Mouse (Mus musculus) stomach, embryonic 14.5 days (tissue): ENCODE results near the gene Gckr. TPM values are rescaled to one million over a fixed set of nuclear protein-coding genes. Genes with fewer than 3 reads are reported as not detected.

Experiments
- ATAC-seq: fragments of 200-750 bp; cut with Nextera tagmentation; 2 replicates; pipeline ENCODE4 v1.8.0; 2017; ENCODE audit warnings: low read depth, moderate TSS enrichment; ENCODE audit not compliant: insufficient number of reproducible peaks, insufficient read depth, low FRiP score
- H3K27ac ChIP-seq: fragments of 300-500 bp; sonication (generic); 2 replicates; pipeline ENCODE4 v1.5.1; 2014; ENCODE audit warnings: mild to moderate bottlenecking, low read length, moderate library complexity, mixed read lengths
- H3K27me3 ChIP-seq: fragments of 300-500 bp; sonication (generic); 2 replicates; pipeline ENCODE4 v1.6.1; 2014; ENCODE audit warnings: low read length, control low read depth, mixed read lengths; ENCODE audit not compliant: control insufficient read depth, insufficient read depth
- H3K36me3 ChIP-seq: fragments of 300-500 bp; sonication (generic); 2 replicates; pipeline ENCODE4 v1.6.1; 2014; ENCODE audit warnings: mild to moderate bottlenecking, control low read depth, low read length, moderate library complexity, mixed read lengths; ENCODE audit not compliant: control insufficient read depth, insufficient read depth
- H3K4me1 ChIP-seq: fragments of 300-500 bp; sonication (generic); 2 replicates; pipeline ENCODE4 v1.6.1; 2014; ENCODE audit warnings: low read length, control low read depth, mixed read lengths; ENCODE audit not compliant: control insufficient read depth, insufficient read depth
- H3K4me2 ChIP-seq: fragments of 300-500 bp; sonication (generic); replicated peaks from 2 replicates; pipeline ENCODE4 v1.6.1; 2014; ENCODE audit warnings: low read depth, low read length, control low read depth
- H3K4me3 ChIP-seq: fragments of 300-500 bp; sonication (generic); 2 replicates; pipeline ENCODE4 v1.5.1; 2014; ENCODE audit warnings: low read depth, low read length, control low read depth
- H3K9ac ChIP-seq: fragments of 300-500 bp; sonication (generic); replicated peaks from 2 replicates; pipeline ENCODE4 v1.6.1; 2014; ENCODE audit warnings: low read depth, mild to moderate bottlenecking, control low read depth, low read length, moderate library complexity, mixed read lengths
- H3K9me3 ChIP-seq: fragments of 300-500 bp; sonication (generic); 2 replicates; pipeline ENCODE4 v1.6.1; 2016; ENCODE audit warnings: low read depth, low read length, control low read depth; ENCODE audit not compliant: control insufficient read depth
- WGBS: fragments of 180-500 bp; shearing (Covaris S2); extraction: QIAGEN DNeasy Blood & Tissue Kit; methylation state at CpG from one replicate; pipeline ENCODE4 v1.1.7; 2014; 5-methylcytosine and 5-hydroxymethylcytosine counted together
- polyA plus RNA-seq: library from polyadenylated mRNA; unstranded; fragments of >200 nt; fragmentation: Nextera tagmentation; extraction: Ambion mirVana; gene quantifications from 2 replicates; pipeline ENCODE4 v1.2.1, GENCODE M21; 2014

Gckr gene
- polyA plus RNA-seq, 1 experiment from 2014 or later = 0.32 TPM

DNA sequence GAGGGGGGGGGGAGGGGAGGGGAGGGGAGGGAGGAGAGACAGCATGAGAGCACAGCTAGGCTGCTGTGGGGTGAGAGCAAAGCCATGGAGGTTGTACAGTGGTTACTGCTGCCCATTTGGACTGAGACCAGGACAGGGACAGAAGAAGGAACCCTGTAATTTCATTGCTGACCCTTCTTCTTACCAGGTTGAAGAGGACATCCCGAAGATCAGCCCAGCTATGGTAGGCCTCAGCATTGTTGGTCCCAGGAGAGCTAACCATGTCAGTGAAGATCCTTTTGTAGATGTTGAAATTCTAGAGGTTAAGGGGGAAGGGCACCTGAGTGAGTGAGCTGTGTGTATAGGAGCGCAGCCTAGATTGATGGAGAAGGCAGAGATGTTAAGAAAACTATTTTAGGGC is 41.9 kb upstream of the Gckr start:
- H3K4me3 ChIP-seq = no peak overlapping the region
- H3K9me3 ChIP-seq = no peaks in the 10 kb centered on the region
- H3K4me1 ChIP-seq = peaks cover 9% of the 10 kb centered on the region; the same call in 1 of the 2 replicates
- peaks cover 48% of the 10 kb centered on the region for H3K36me3 ChIP-seq
- H3K27ac ChIP-seq = no peak overlapping the region
- 86% methylated on average over 2 of the region's 2 CpGs for WGBS
- H3K27me3 ChIP-seq = no peaks in the 10 kb centered on the region
- no peak overlapping the region for H3K4me2 ChIP-seq
- no peak for ATAC-seq
- H3K9ac ChIP-seq = no peak overlapping the region

DNA sequence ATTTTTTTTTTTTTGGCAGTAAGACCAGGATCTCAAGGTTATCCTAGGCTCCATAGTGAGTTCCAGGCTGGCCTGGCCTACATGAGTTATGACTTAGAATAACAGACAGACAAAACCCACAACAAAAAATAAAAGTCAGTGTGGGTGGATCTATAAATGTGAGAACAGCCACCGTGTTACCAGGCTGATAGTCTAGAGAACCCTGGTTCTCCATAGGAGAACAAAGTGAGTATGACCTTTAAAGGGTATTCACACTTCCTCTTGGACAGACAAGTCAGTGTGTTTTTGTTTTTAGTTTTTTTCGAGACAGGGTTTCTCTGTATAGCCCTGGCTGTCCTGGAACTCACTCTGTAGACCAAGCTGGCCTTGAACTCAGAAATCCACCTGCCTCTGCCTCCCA is 41.3 kb upstream of the Gckr start:
- Histone ChIP-seq H3K27ac (no peak overlapping the region), H3K9me3 (no peaks in the 10 kb centered on the region), H3K4me3 (no peak overlapping the region), H3K4me2 (no peak overlapping the region), H3K27me3 (no peaks in the 10 kb centered on the region), H3K4me1 (peaks cover 4% of the 10 kb centered on the region; the same call in 1 of the 2 replicates), H3K9ac (no peak overlapping the region), H3K36me3 (peaks cover 48% of the 10 kb centered on the region)
- no peak for ATAC-seq
- WGBS = 87% methylated on average over 2 of the region's 2 CpGs

DNA sequence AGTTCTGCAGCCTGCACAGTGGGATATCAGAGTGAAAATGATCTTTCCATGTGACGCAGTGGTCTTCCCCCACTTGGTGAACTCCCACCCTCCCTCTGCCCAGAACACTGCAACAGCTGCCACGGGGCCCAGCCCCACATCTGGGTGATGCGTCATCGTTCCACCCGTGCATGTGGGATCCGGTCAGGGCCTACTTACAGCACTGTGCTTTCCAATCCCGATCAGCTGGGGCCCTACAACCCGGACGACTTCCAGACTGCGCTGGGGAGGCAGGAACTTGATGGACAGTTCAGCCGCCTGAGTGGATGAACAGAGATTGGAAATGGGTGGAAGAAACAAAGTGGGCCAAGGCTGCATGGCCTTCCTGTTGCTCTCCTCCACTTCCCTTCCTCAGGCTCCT is 39.6 kb upstream of the Gckr start:
- no peaks in the 10 kb centered on the region for H3K4me1 ChIP-seq
- no peak overlapping the region for H3K4me3 ChIP-seq
- no peaks in the 10 kb centered on the region for H3K9me3 ChIP-seq
- peaks cover 46% of the 10 kb centered on the region for H3K36me3 ChIP-seq
- no peak for ATAC-seq
- no peaks in the 10 kb centered on the region for H3K27me3 ChIP-seq
- 78% methylated on average over 11 of the region's 11 CpGs for WGBS
- no peak overlapping the region for H3K9ac ChIP-seq
- H3K27ac ChIP-seq = no peak overlapping the region
- H3K4me2 ChIP-seq = no peak overlapping the region

DNA sequence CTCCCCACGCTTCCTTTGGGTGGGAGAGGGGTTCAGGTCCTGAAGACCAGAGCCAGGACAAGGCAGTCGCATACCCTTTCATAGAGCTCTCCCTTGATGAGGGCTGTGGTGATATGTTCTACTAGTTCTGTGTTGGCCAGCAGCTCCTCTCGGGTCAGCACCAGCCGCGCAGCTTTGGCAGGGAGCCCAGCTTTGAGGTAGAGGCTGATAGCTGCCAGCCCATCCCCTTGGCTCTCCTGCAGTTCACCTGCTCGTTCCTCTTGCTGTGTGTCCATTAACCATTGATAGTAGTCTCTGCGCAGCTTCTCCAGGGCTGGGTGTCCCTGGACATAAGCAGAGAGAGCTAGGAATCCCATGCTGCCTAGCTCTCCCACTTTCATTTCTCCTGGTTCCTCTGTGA is 31.1 kb upstream of the Gckr start:
- Histone ChIP-seq H3K27me3 (no peaks in the 10 kb centered on the region), H3K4me3 (no peak overlapping the region), H3K4me1 (no peaks in the 10 kb centered on the region), H3K4me2 (no peak overlapping the region), H3K27ac (no peak overlapping the region), H3K9ac (no peak overlapping the region), H3K9me3 (no peaks in the 10 kb centered on the region), H3K36me3 (peaks cover 45% of the 10 kb centered on the region)
- ATAC-seq = no peak
- WGBS = 89% methylated on average over 7 of the region's 7 CpGs

DNA sequence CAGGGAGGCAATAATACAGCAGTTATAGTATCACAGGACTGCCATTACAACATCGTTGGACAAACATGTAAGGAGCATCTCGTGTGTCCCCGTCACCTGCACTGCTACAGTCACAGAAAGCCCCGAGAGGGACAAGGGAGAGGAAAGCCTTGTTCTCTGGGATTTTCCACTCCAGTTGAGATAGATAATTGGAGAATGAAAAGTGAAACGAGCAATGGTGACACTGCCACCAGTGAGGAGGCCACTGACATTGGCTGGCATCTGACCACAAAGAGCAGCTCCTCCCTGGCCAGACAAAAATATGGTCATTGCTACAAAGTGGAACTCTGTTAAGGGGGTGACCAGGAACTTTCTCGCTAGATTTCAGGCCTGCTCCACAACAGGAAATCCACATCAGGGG is 29.6 kb upstream of the Gckr start:
- no peaks in the 10 kb centered on the region for H3K4me1 ChIP-seq
- no peak overlapping the region for H3K27ac ChIP-seq
- H3K9me3 ChIP-seq = no peaks in the 10 kb centered on the region
- peaks cover 41% of the 10 kb centered on the region for H3K36me3 ChIP-seq
- no peak overlapping the region for H3K4me3 ChIP-seq
- no peak overlapping the region for H3K9ac ChIP-seq
- H3K27me3 ChIP-seq = no peaks in the 10 kb centered on the region
- WGBS = 92% methylated on average over 6 of the region's 6 CpGs
- H3K4me2 ChIP-seq = no peak overlapping the region
- no peak for ATAC-seq

DNA sequence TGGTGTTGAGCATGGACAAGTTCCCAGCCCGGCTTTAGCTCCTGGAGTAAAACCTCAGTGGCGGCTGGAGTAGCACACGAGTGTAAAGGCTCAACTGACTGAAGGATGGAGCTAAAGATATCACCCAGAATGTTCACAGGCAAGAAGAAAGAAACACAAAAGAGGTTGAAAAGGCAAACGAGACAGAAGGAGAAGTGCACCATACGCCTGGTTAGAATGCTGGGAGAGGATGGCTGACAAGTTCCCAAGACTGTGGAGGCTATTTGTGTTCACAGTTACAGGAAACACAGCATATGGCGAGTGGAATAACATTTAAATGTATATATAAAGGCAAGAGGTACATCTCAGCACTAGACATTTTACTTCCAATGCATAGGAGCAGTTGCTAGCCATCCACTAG is 24.2 kb upstream of the Gckr start:
- no peaks in the 10 kb centered on the region for H3K27me3 ChIP-seq
- H3K4me3 ChIP-seq = no peak overlapping the region
- no peak overlapping the region for H3K9ac ChIP-seq
- peaks cover 20% of the 10 kb centered on the region; the same call in 1 of the 2 replicates for H3K36me3 ChIP-seq
- no peak for ATAC-seq
- WGBS = 86% methylated on average over 6 of the region's 6 CpGs
- H3K4me2 ChIP-seq = no peak overlapping the region
- no peaks in the 10 kb centered on the region for H3K4me1 ChIP-seq
- no peak overlapping the region for H3K27ac ChIP-seq
- H3K9me3 ChIP-seq = no peaks in the 10 kb centered on the region

DNA sequence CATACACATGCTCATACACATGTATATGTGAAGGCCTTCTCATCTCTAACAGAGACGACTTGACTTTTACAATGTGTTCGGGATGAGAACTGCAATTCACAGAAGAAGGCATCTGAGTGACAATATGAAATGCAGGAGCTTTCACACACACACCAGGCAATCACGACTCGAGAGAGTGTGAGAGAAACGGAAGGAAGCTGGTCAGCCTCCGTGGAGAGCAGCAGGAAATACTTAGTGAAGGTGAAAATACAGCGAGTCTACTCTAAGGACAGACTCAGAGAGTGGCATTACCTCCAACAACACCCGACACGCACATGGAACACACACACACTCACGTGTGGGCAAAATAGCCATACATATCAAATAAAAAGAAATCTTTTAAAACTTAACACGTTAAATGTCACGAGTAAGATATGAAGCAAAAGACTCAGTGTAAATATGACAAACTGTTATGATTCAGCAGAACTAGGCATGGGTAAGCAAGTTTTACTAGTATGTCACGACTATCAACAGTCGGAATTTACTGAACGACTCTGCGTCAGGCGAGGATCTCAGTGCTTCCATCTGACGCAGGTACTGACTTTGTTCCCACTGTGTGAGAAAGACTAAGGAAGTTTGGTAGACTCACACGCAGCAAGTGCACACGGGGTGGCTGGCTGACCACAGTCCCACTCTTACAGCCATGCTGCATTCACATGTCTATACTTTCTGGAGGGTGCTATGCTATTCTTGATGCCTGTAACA is 17.8 kb upstream of the Gckr start:
- H3K9me3 ChIP-seq = no peaks in the 10 kb centered on the region
- H3K36me3 ChIP-seq = peaks cover 46% of the 10 kb centered on the region
- no peak overlapping the region for H3K4me3 ChIP-seq
- H3K4me1 ChIP-seq = no peaks in the 10 kb centered on the region
- H3K27me3 ChIP-seq = no peaks in the 10 kb centered on the region
- no peak for ATAC-seq
- no peak overlapping the region for H3K9ac ChIP-seq
- 86% methylated on average over 20 of the region's 20 CpGs for WGBS
- no peak overlapping the region for H3K27ac ChIP-seq
- H3K4me2 ChIP-seq = no peak overlapping the region

DNA sequence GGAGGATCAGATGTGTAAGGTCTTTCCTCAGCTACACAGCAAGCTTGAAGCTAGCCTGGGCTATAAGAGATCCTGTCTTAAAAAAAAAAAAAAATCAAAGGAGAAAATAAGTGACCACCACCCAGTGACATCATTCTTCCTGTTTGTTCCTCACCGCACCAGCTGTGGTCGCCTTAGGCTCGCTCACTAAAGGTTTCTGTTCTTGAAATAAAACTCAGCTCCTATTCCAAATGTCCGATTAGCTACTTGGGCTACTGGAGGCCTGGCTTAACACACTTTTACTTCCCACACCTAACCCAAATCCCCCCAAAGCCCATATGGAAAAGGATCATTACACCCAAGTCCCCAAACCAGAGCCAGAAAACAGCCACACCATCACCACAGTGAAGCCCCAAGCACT is 9.0 kb upstream of the Gckr start:
- Histone ChIP-seq H3K4me1 (peaks cover 6% of the 10 kb centered on the region; the same call in 1 of the 2 replicates), H3K27me3 (no peaks in the 10 kb centered on the region), H3K9me3 (no peaks in the 10 kb centered on the region), H3K4me3 (no peak overlapping the region), H3K4me2 (no peak overlapping the region), H3K27ac (no peak overlapping the region), H3K36me3 (peaks cover 22% of the 10 kb centered on the region; the same call in 1 of the 2 replicates), H3K9ac (no peak overlapping the region)
- no peak for ATAC-seq
- WGBS = 77% methylated on average over 4 of the region's 4 CpGs

DNA sequence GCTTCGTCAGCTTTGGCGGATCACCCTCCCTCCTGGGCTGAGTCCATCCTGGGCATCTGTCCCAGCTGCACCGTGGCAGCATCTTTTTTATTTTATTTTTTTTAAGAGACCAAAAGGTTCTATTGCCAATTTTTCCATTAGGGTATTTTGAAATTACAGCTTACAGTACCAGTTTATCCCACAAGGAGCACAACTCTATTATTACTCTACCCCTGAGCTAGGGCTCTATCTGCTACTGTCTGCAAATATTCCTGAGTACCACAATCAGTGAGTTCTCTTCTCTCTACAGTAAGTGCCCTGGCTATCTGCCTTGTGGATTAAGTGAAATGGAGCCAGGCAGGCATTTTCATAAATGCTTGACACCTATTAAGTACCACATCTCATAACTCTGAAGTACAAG is 8.6 kb upstream of the Gckr start:
- no peak overlapping the region for H3K4me2 ChIP-seq
- H3K4me1 ChIP-seq = peaks cover 6% of the 10 kb centered on the region; the same call in 1 of the 2 replicates
- H3K9ac ChIP-seq = no peak overlapping the region
- WGBS = 76% methylated on average over 3 of the region's 3 CpGs
- no peak overlapping the region for H3K4me3 ChIP-seq
- no peak overlapping the region for H3K27ac ChIP-seq
- no peaks in the 10 kb centered on the region for H3K27me3 ChIP-seq
- H3K9me3 ChIP-seq = no peaks in the 10 kb centered on the region
- H3K36me3 ChIP-seq = peaks cover 24% of the 10 kb centered on the region; the same call in 1 of the 2 replicates
- ATAC-seq = no peak
